Mouse (Mus musculus): ENCODE data around the gene Mpz. TPM values are rescaled to one million over a fixed set of nuclear protein-coding genes. Genes with fewer than 3 reads are reported as not detected.

Gene Mpz
- total RNA-seq, 1 experiment, result 0.36 TPM

DNA sequence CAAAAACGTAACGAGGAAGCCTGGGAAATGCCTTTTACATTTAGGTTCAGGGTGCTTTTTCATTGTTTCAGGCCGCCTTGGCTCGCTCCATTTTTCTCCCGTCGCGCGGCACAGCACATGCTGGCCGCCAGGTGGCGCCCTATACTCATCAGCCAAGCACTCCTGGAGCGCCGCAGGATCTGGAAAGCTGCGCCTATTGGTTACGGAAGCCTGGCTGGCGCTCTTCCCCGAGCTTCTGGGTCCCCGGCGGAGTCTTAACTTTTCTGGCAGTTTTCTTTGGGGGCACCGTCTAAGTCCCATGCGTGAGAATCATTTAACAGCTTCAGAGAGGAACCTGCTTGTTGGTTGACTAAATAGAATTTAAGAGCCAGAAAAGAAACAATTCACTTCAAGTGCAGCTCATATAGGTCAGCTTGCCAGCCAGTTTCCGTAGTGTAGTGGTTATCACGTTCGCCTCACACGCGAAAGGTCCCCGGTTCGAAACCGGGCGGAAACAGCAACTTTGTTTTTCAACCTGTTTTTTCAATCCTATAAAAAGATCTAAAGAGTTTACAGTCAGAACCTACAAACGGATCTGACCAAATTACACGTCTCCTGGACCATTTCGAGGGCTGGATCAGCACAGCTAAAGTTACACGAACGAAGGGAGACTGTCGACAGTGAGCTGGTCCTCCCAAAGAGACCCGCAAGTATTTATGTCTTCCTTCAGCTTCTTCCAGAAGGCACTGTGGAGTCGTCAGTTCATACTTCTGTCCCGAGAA lies 39.3 kb upstream of the Mpz start:
- no peak overlapping the region for H3K27ac ChIP-seq (ENCODE audit: insufficient read depth, low read depth, low read length, poor library complexity, severe bottlenecking)
- no peaks in the 10 kb centered on the region for H3K36me3 ChIP-seq (ENCODE audit: control insufficient read depth, insufficient read depth, low read length, poor library complexity, severe bottlenecking)
- TF ChIP-seq CHD2 (IDR thresholded peaks at IDR 0.05; ENCODE audit: low read depth, low read length) (no peak), ZC3H11A (IDR thresholded peaks at IDR 0.05; ENCODE audit: borderline replicate concordance, low read depth, low read length) (peak; percentile 72; the same call in 1 of the 2 replicates), HCFC1 (IDR thresholded peaks at IDR 0.05; ENCODE audit: borderline replicate concordance, insufficient read depth, low read length) (no peak), MAFK (IDR thresholded peaks at IDR 0.05; ENCODE audit: insufficient read depth, low read depth, low read length) (peak; percentile 84), ZNF384 (IDR thresholded peaks at IDR 0.05; ENCODE audit: low read depth, low read length) (no peak)
- peak overlapping the region; percentile 61 to 67 for H3K4me3 ChIP-seq (ENCODE audit: insufficient read depth in 1 of 2, low read depth in 1 of 2, low read length in 2 of 2, poor library complexity in 1 of 2, severe bottlenecking in 1 of 2)
- no peaks in the 10 kb centered on the region; the same call in none of the 2 replicates for H3K9me3 ChIP-seq (ENCODE audit: control insufficient read depth, insufficient read depth, low read depth, low read length)
- H3K9ac ChIP-seq (ENCODE audit: insufficient read depth, low read depth, low read length, poor library complexity, severe bottlenecking), result peak overlapping the region; percentile 59
- H3K4me1 ChIP-seq (ENCODE audit: control insufficient read depth in 2 of 2, insufficient read depth in 2 of 2, low read length in 2 of 2, poor library complexity in 1 of 2), result peaks cover 2% of the 10 kb centered on the region in 2 experiments; a peak in 1 of 4 replicates
- peak; percentile 88 for DNase-seq (ENCODE audit: low read depth, low spot score)
- in situ Hi-C loops (cut with MboI; ENCODE audit: low sequenced_read_pairs in 2 of 2, unreplicated experiment in 2 of 2), result loop anchor here (5.0 to 10.0 kb wide), 2 partner anchors 131 to 134 kb away; no protein-coding TSS in a partner anchor

DNA sequence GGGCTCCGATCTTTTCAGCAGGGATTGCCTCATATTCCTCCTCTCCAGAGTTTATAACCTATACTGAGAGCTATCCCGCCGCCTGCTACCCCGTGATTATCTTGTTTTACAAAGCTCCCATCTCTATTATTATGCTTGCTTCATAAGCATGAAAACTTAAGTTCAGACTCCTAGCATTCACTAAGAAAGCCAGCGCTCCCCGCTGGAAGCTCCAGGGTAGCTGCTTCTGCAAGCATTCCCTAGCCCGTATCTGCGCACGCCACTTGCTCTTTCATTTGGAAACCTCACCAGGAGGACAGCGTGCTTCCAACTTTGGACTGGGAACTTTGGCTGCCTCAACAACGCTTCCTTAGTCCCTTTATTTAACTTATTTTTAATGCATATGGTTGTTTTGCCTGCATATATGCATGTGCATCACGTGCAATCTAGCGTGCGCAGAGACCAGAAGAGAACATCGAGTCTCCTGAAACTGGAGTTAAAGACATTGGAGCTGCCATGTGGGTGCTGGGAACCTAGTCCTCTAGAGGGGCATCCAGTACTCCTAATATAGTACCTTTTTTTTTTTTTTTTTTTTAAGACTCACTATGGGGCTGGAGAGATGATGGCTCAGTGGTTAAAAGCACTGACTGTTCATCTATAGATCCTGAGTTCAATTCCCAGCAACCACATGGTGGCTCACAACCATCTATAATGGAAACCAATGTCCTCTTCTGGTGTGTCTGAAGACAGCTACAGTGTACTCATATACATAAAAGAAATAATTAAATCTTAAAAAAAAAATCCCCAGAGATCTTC lies 38.5 kb upstream of the Mpz start:
- Histone ChIP-seq H3K36me3 (ENCODE audit: control insufficient read depth, insufficient read depth, low read length, poor library complexity, severe bottlenecking) (no peaks in the 10 kb centered on the region), H3K4me1 (ENCODE audit: control insufficient read depth in 2 of 2, insufficient read depth in 2 of 2, low read length in 2 of 2, poor library complexity in 1 of 2) (peaks cover 2% of the 10 kb centered on the region in 2 experiments; a peak in 1 of 4 replicates), H3K4me3 (ENCODE audit: insufficient read depth in 1 of 2, low read depth in 1 of 2, low read length in 2 of 2, poor library complexity in 1 of 2, severe bottlenecking in 1 of 2) (peak overlapping the region; percentile 61 to 64), H3K9me3 (ENCODE audit: control insufficient read depth, insufficient read depth, low read depth, low read length) (no peaks in the 10 kb centered on the region; the same call in none of the 2 replicates), H3K9ac (ENCODE audit: insufficient read depth, low read depth, low read length, poor library complexity, severe bottlenecking) (peak overlapping the region; percentile 59), H3K27ac (ENCODE audit: insufficient read depth, low read depth, low read length, poor library complexity, severe bottlenecking) (no peak overlapping the region)
- TF ChIP-seq MAFK (IDR thresholded peaks at IDR 0.05; ENCODE audit: insufficient read depth, low read depth, low read length), result no peak
- no peak for TF ChIP-seq ZNF384 (IDR thresholded peaks at IDR 0.05; ENCODE audit: low read depth, low read length)
- TF ChIP-seq CHD2 (IDR thresholded peaks at IDR 0.05; ENCODE audit: low read depth, low read length), result no peak
- TF ChIP-seq HCFC1 (IDR thresholded peaks at IDR 0.05; ENCODE audit: borderline replicate concordance, insufficient read depth, low read length), result no peak
- TF ChIP-seq ZC3H11A (IDR thresholded peaks at IDR 0.05; ENCODE audit: borderline replicate concordance, low read depth, low read length), result no peak
- no peak for DNase-seq (ENCODE audit: low read depth, low spot score)
- in situ Hi-C loops (cut with MboI; ENCODE audit: low sequenced_read_pairs in 2 of 2, unreplicated experiment in 2 of 2), result loop anchor here (5.0 to 10.0 kb wide), 2 partner anchors 130 to 133 kb away; no protein-coding TSS in a partner anchor

DNA sequence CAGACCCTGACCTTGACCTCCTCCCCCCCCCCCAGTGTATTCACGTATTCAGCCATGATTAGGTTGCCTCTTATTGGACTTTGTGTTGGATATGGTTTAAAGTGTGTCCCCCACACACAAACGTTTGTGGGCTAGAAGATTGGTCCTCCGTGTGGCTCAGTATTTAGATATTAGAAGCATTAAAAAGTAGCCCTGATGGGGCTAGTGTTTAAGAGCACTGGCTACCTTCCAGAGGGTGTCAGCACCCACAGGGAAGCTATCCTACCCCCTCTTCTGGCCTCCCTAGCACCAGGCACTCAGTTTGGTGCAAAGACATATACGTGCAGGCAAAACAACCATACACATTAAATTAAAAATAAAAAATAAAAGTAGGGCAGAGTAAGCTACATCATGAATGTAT lies 37.5 kb upstream of the Mpz start:
- Histone ChIP-seq H3K27ac (ENCODE audit: insufficient read depth, low read depth, low read length, poor library complexity, severe bottlenecking) (no peak overlapping the region), H3K9ac (ENCODE audit: insufficient read depth, low read depth, low read length, poor library complexity, severe bottlenecking) (no peak overlapping the region), H3K9me3 (ENCODE audit: control insufficient read depth, insufficient read depth, low read depth, low read length) (no peaks in the 10 kb centered on the region; the same call in none of the 2 replicates), H3K4me3 (ENCODE audit: insufficient read depth in 1 of 2, low read depth in 1 of 2, low read length in 2 of 2, poor library complexity in 1 of 2, severe bottlenecking in 1 of 2) (no peak overlapping the region), H3K36me3 (ENCODE audit: control insufficient read depth, insufficient read depth, low read length, poor library complexity, severe bottlenecking) (no peaks in the 10 kb centered on the region), H3K4me1 (ENCODE audit: control insufficient read depth in 2 of 2, insufficient read depth in 2 of 2, low read length in 2 of 2, poor library complexity in 1 of 2) (peaks cover 2% of the 10 kb centered on the region in 2 experiments; a peak in 1 of 4 replicates)
- TF ChIP-seq CHD2 (IDR thresholded peaks at IDR 0.05; ENCODE audit: low read depth, low read length), result no peak
- TF ChIP-seq HCFC1 (IDR thresholded peaks at IDR 0.05; ENCODE audit: borderline replicate concordance, insufficient read depth, low read length), result no peak
- no peak for TF ChIP-seq MAFK (IDR thresholded peaks at IDR 0.05; ENCODE audit: insufficient read depth, low read depth, low read length)
- no peak for TF ChIP-seq ZNF384 (IDR thresholded peaks at IDR 0.05; ENCODE audit: low read depth, low read length)
- no peak for TF ChIP-seq ZC3H11A (IDR thresholded peaks at IDR 0.05; ENCODE audit: borderline replicate concordance, low read depth, low read length)
- DNase-seq (ENCODE audit: low read depth, low spot score), result no peak
- in situ Hi-C loops (cut with MboI; ENCODE audit: low sequenced_read_pairs in 2 of 2, unreplicated experiment in 2 of 2), result loop anchor here (5.0 to 10.0 kb wide), 2 partner anchors 129 to 132 kb away; no protein-coding TSS in a partner anchor

DNA sequence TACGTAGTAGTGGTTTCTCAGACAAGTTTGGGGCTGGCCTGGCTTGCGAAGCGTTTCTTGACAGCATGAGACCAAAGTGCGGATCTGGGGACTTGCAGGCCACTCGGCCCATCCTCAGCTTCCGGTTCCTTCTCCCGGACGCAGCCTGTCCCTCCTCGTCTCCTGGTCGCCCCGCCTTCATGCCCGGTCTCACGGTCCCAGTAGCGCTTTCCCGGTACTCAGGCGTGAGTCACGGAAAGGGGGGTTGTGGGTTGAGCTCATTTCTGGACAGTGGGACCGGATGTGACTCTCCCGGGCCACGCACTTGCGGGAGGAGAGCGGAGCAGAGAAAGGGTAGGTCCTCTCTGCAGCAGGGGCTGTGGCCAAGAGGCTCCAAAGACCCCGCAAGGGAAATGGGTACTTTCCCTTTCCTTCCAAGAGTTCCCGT lies 36.6 kb upstream of the Mpz start, which contains the start of gene Cfap126:
Gene Cfap126 (plus strand): TSS at position 46 of the 427 bp plus-strand sequence.
- in situ Hi-C loops (cut with MboI; ENCODE audit: low sequenced_read_pairs in 2 of 2, unreplicated experiment in 2 of 2), result loop anchor here (5.0 to 10.0 kb wide), 2 partner anchors 128 to 131 kb away; no protein-coding TSS in a partner anchor
- TF ChIP-seq MAFK (IDR thresholded peaks at IDR 0.05; ENCODE audit: insufficient read depth, low read depth, low read length) (no peak), HCFC1 (IDR thresholded peaks at IDR 0.05; ENCODE audit: borderline replicate concordance, insufficient read depth, low read length) (no peak), CHD2 (IDR thresholded peaks at IDR 0.05; ENCODE audit: low read depth, low read length) (no peak), ZC3H11A (IDR thresholded peaks at IDR 0.05; ENCODE audit: borderline replicate concordance, low read depth, low read length) (no peak), ZNF384 (IDR thresholded peaks at IDR 0.05; ENCODE audit: low read depth, low read length) (no peak)

More for the DNA sequence above, 36.6 kb upstream of the Mpz start, which contains the start of gene Cfap126:
- Histone ChIP-seq H3K9me3 (ENCODE audit: control insufficient read depth, insufficient read depth, low read depth, low read length) (no peaks in the 10 kb centered on the region; the same call in 1 of the 2 replicates), H3K27ac (ENCODE audit: insufficient read depth, low read depth, low read length, poor library complexity, severe bottlenecking) (no peak within 1 kb of the TSS), H3K4me1 (ENCODE audit: control insufficient read depth in 2 of 2, insufficient read depth in 2 of 2, low read length in 2 of 2, poor library complexity in 1 of 2) (peaks cover 2% of the 10 kb centered on the region in 2 experiments; a peak in 1 of 4 replicates), H3K4me3 (ENCODE audit: insufficient read depth in 1 of 2, low read depth in 1 of 2, low read length in 2 of 2, poor library complexity in 1 of 2, severe bottlenecking in 1 of 2) (peak within 1 kb of the TSS; percentile 66 to 67), H3K9ac (ENCODE audit: insufficient read depth, low read depth, low read length, poor library complexity, severe bottlenecking) (peak within 1 kb of the TSS; percentile 71), H3K36me3 (ENCODE audit: control insufficient read depth, insufficient read depth, low read length, poor library complexity, severe bottlenecking) (no peaks in the 10 kb centered on the region)
- no peak for DNase-seq (ENCODE audit: low read depth, low spot score)
